Mouse (Mus musculus) NIH3T3 (cell line): ENCODE data around the gene Vmn1r211.
"Not testable (repeated sequence)": the region's sequence is repeated elsewhere in the genome, so short reads cannot be mapped to it uniquely, and the experiment has no call there.

Source experiments
- DNase-seq: peaks from one replicate; pipeline ENCODE4 v3.0.0-alpha.2; 2012; ENCODE audit warnings: low read depth

The Vmn1r211 gene

GRCm38 (mm10) chr13:22857461-22857860 is at the start of gene Vmn1r211:
Gene Vmn1r211 (minus strand): TSS chr13:22857561.
- DNase-seq, result no peak

DNA sequence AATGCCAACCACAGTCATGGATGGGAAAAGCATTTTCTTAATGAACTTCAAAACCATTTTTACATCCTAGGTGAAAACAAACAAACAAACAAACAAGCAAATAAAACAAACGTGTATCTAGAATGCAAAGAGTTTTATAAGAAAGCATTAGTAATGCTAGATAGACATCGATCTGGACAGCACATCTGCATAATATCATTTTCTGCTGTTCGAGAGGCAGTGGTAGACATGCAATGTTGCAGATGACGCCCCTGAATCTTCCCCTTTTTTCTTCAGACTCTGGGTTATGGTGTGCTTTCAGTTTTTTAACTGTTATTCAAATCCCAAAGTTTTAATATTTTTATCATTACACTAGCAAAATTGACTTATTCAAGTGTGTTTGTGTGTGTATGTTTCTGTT is 26.7 kb upstream of the Vmn1r211 start, which contains the start of gene Vmn1r212:
TSS of gene Vmn1r212 (minus strand) at position 101 of the 400 bp plus-strand sequence.
- DNase-seq, result no peak

GRCm38 (mm10) chr13:22879257-22879656 is 21.9 kb upstream of the Vmn1r211 start:
- no peak for DNase-seq

DNA sequence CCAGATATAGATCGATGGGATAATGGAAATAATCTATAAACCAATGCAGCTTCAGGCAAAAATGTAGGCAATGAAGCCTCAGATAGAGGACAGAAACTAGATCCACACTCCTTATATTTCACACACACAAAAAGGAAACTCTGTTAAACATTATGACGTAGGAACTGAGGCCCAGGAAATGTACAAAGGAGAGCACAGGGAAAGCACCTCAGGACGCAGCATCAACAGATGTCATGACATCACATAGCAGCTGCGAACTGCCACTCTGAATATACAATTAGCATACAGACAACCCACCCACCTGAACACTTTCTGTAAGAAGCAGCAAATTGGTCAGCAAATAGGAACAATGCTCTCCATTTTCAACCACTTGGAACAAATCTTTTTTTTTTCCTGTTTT is 2.6 kb downstream of the Vmn1r211 start:
- no peak for DNase-seq

GRCm38 (mm10) chr13:22846798-22847197 is 10.6 kb downstream of the Vmn1r211 start:
- DNase-seq, result no peak

GRCm38 (mm10) chr13:22844304-22844703 is 13.1 kb downstream of the Vmn1r211 start:
- not testable (repeated sequence) for DNase-seq

DNA sequence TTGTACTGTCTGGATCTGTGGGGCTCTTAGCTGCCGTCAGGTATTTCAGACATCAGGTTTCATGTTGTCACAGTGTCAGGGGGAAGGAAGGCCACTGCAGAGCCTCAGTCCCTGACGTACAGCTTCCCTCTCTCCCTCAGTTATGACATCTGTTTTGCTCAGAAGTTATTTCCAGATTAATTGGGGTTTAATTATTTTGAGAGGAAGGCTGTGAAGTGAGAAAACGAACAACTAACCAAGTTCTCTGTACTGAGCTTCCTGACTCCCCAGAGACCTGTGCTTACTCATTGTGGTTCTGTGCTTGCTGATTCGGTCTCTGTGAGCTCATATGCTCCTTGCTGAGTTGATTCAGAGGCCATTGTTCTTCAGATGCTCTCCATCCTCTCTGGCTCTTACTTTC is 26.1 kb downstream of the Vmn1r211 start, which contains the start of gene Vmn1r210:
TSS of gene Vmn1r210 (minus strand) at position 101 of the 400 bp plus-strand sequence.
- DNase-seq, result no peak

DNA sequence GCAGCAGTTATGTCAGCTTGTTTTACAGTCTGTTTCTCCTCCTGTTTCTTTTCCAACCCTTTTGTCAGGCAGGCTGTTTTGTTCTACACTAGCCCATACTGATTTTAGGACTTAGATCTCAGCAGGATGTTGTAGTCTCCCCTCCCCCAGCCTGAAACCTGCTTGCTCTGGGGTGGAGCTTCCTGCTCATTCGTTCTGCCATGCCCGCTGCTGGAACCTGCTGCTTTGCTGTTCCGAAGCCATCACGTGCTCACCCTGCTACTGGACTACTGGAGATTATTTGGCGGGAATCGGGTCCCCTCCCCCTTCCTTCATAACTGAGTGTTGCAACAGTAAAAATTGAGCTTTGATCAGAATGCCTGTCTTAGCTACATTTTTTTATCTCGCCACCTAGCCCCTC is 28.0 kb downstream of the Vmn1r211 start:
- not testable (repeated sequence) for DNase-seq

DNA sequence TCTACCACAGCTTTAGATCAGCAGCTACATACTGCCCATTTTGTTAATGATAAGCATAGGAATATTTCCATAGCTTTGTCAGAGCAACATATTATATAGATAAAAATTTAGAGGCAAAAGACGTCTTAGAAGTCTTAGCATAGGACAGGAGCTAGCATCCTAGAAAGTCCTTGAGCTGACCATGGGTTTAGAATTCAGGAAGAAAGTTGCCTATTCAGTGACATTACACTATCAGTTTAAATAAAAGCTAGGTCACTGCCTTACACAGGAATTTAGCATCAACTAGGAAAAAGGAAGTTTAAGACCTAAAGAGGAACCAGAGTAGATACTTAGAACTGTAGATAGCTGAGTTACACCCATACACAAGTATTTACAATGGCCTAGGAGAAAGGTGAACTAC is 35.8 kb downstream of the Vmn1r211 start:
- DNase-seq, result not testable (repeated sequence)

GRCm38 (mm10) chr13:22809582-22809981 is 47.8 kb downstream of the Vmn1r211 start, which contains the start of gene Vmn1r209:
Gene Vmn1r209 (minus strand): TSS chr13:22809682.
- not testable (repeated sequence) for DNase-seq
